Mouse (Mus musculus) heart, postnatal 10 days (tissue): ENCODE data around the gene Polh. TPM values are rescaled to one million over a fixed set of nuclear protein-coding genes. Genes with fewer than 3 reads are reported as not detected.
A peak's percentile ranks its signal among the peaks of the same experiment; 100 is the strongest.

Source experiments
- DNase-seq, 2 experiments: peaks; one replicate each; pipeline ENCODE4 v3.0.0; 2021
- intact Hi-C: fragments of 180-260 bp; cut with DNase I; formaldehyde crosslinking; loops from one replicate; pipeline ENCODE4 v1.15.1; 2025
- microRNA-seq, 2 experiments: library from miRNA; unstranded; fragments of <30 nt; microRNA quantifications; one replicate each; pipeline ENCODE4 v1.2.0; 2022
- total RNA-seq, 2 experiments: library from RNA; stranded (reverse); gene quantifications; 2 replicates each; pipeline ENCODE4 v1.2.3; 2021

The Polh gene
- total RNA-seq, 2 experiments from 2014 or later: 11.6 to 15.9 TPM

- DNase-seq: no peak
- intact Hi-C loops: no loop called here
These were observed 62.6 kb downstream of the Polh start for GRCm38 (mm10) chr17:46139872-46140271.

GRCm38 (mm10) chr17:46138563-46139236 lies 63.7 kb downstream of the Polh start:
- intact Hi-C loops: no loop called here
- DNase-seq: no peak

GRCm38 (mm10) chr17:46132862-46133261 lies 69.6 kb downstream of the Polh start:
- intact Hi-C loops: loop anchor here (1.0 to 5.0 kb wide), 4 partner anchors 92 to 402 kb away; no protein-coding TSS in a partner anchor
- DNase-seq: no peak

- DNase-seq: peak; percentile 84 to 88
- intact Hi-C loops: loop anchor here (1.0 to 5.0 kb wide), 4 partner anchors 91 to 401 kb away; no protein-coding TSS in a partner anchor
These were observed 70.3 kb downstream of the Polh start for GRCm38 (mm10) chr17:46132058-46132718.

GRCm38 (mm10) chr17:46129741-46130498 lies 72.5 kb downstream of the Polh start:
- intact Hi-C loops: loop anchor here (5.0 kb wide), 2 partner anchors 173 to 283 kb away; no protein-coding TSS in a partner anchor

GRCm38 (mm10) chr17:46127814-46128493 lies 74.5 kb downstream of the Polh start:
- intact Hi-C loops: no loop called here
- DNase-seq: no peak

More at GRCm38 (mm10) chr17:46129741-46130498, 72.5 kb downstream of the Polh start:
- peak; percentile 75 to 79 for DNase-seq

GRCm38 (mm10) chr17:46126608-46127007 lies 75.8 kb downstream of the Polh start:
- intact Hi-C loops: no loop called here
- DNase-seq: no peak

GRCm38 (mm10) chr17:46123953-46124700 lies 78.3 kb downstream of the Polh start:
- DNase-seq: peak in 1 of 2 experiments; percentile 83
- intact Hi-C loops: no loop called here

- intact Hi-C loops: no loop called here
- DNase-seq: no peak
These were observed 79.2 kb downstream of the Polh start for GRCm38 (mm10) chr17:46123285-46123684.

GRCm38 (mm10) chr17:46122791-46123190 lies 79.7 kb downstream of the Polh start:
- peak in 1 of 2 experiments; percentile 32 for DNase-seq
- intact Hi-C loops: no loop called here

Small RNAs within 50 kb of the gene (microRNA-seq; reads per million reads assigned to microRNA genes)
- 0 reads per million in 2 experiments for gene Mir693

Other genes starting within 250 kb of the Polh start
- 100 to 1,000 TPM; 231 to 234 TPM for gene Vegfa, start 170.3 kb downstream of the Polh start, total RNA-seq
- gene Mrps18a, start 91.7 kb downstream of the Polh start, total RNA-seq: 100 to 1,000 TPM; 121 to 129 TPM
- 1 to 10 TPM; 1.3 to 2.3 TPM for gene Rsph9, start 58.4 kb downstream of the Polh start, total RNA-seq
- 10 to 100 TPM; 18.5 to 21.6 TPM for gene Mad2l1bp, start 49.1 kb downstream of the Polh start, total RNA-seq
- gene Gtpbp2, start 41.6 kb downstream of the Polh start, total RNA-seq: 10 to 100 TPM; 83.5 to 84.8 TPM
- 10 to 100 TPM; 21.6 to 27.4 TPM for gene Xpo5, start 137 bp upstream of the Polh start, total RNA-seq
- gene Polr1c, start 45.4 kb upstream of the Polh start, total RNA-seq: 10 to 100 TPM; 23.8 to 26.9 TPM
- gene Yipf3, start 45.4 kb upstream of the Polh start, total RNA-seq: 10 to 100 TPM; 69.3 to 75.1 TPM
- under 1 TPM; 0.38 to 0.40 TPM for gene Lrrc73, start 50.9 kb upstream of the Polh start, total RNA-seq
- 10 to 100 TPM; 54.0 to 56.3 TPM for gene Tjap1, start 80.4 kb upstream of the Polh start, total RNA-seq
- gene Dlk2, start 94.8 kb upstream of the Polh start, total RNA-seq: 1 to 10 TPM in 1 of 2 experiments, under 1 TPM in 1; 0.57 to 1.0 TPM
- gene Abcc10, start 125.7 kb upstream of the Polh start, total RNA-seq: 1 to 10 TPM; 5.4 to 6.1 TPM
- 10 to 100 TPM; 22.5 to 25.3 TPM for gene Zfp318, start 181.1 kb upstream of the Polh start, total RNA-seq
- gene Crip3, start 226.3 kb upstream of the Polh start, total RNA-seq: under 1 TPM in 1 of 2 experiments, not detected in 1; 0.26 TPM
- not detected for gene Slc22a7, start 235.8 kb upstream of the Polh start, total RNA-seq